ENCODE assay signal across 17 mouse cellular contexts in genomic region chr17:27488173-27488823, GRCm38 (mm10). TPM values are rescaled to one million over a fixed set of nuclear protein-coding genes. Genes with fewer than 3 reads are reported as not detected.
A peak's percentile ranks its signal among the peaks of the same experiment; 100 is the strongest.
DNase-seq lines count a peak whose midpoint lies in the region; ATAC-seq lines count a peak whose summit lies in the region.
"Had no signal": no experiment of that assay in that cellular context is flagged by ENCODE, and none has a peak within 500 bp of the region (broad histone marks: within the 10 kb centered on the region; RNA-seq: fewer than 3 reads in every experiment).

No protein-coding gene starts in this region.

- H3K4me2 ChIP-seq in midbrain, embryonic 11.5 days, result no peak overlapping the region
- H3K4me2 ChIP-seq: lung, embryonic 15.5 days; stomach, embryonic 15.5 days had no signal

- H3K9ac ChIP-seq in midbrain, embryonic 11.5 days (ENCODE audit: low read length), result peak overlapping the region; percentile 5; the same call in 1 of the 2 replicates
- H3K9ac ChIP-seq: lung, embryonic 15.5 days; stomach, embryonic 15.5 days had no signal

- H3K36me3 ChIP-seq in midbrain, embryonic 11.5 days (ENCODE audit: control insufficient read depth, insufficient read depth, low read length), result no peaks in the 10 kb centered on the region
- H3K36me3 ChIP-seq: lung, embryonic 15.5 days; stomach, embryonic 15.5 days had no signal

- no peak overlapping the region for H3K27ac ChIP-seq in midbrain, embryonic 11.5 days (ENCODE audit: low read depth, low read length)
- H3K27ac ChIP-seq: lung, embryonic 15.5 days; stomach, embryonic 15.5 days had no signal

- WGBS in midbrain, embryonic 11.5 days, result 79% methylated on average over 16 of the region's 16 CpGs

- intact Hi-C loops in heart, postnatal 36 days (cut with DNase I), result no loop called here

- DNase-seq in cerebellum, postnatal 10 days, result peak; percentile 56 to 63
- no peak for DNase-seq in cerebellum, adult 11 months
- DNase-seq in layer of hippocampus, adult 9-10 months (ENCODE audit: low spot score), result peak; percentile 6
- no peak for DNase-seq in layer of hippocampus, adult 8-10 months (ENCODE audit: low spot score in 2 of 2)
- peak; percentile 69 for DNase-seq in brain, adult 2 months (ENCODE audit: low read depth, low spot score)
- DNase-seq in midbrain, embryonic 11.5 days (ENCODE audit: low spot score, missing footprints), result no peak
- no peak for DNase-seq in heart, postnatal 36 days
- no peak for DNase-seq in kidney, adult 18-20 months
- DNase-seq: adrenal gland, adult 2 months; heart, adult 11 months; kidney, postnatal 14 days; thymus, postnatal 25 days had no signal

- H3K4me1 ChIP-seq in midbrain, embryonic 11.5 days (ENCODE audit: control insufficient read depth, insufficient read depth, low read length), result peaks cover 4% of the 10 kb centered on the region; the same call in 1 of the 2 replicates
- H3K4me1 ChIP-seq: lung, embryonic 15.5 days had no signal

- H3K4me3 ChIP-seq in midbrain, embryonic 11.5 days (ENCODE audit: low read depth, low read length), result no peak overlapping the region
- H3K4me3 ChIP-seq: lung, embryonic 15.5 days; stomach, embryonic 15.5 days had no signal

- no peaks in the 10 kb centered on the region for H3K9me3 ChIP-seq in midbrain, embryonic 11.5 days (ENCODE audit: control insufficient read depth, low read length)
- H3K9me3 ChIP-seq: lung, embryonic 15.5 days; stomach, embryonic 15.5 days had no signal

- no peak for ATAC-seq in midbrain, embryonic 11.5 days (ENCODE audit: low FRiP score)
- ATAC-seq: intestine, embryonic 16.5 days had no signal

- H3K27me3 ChIP-seq in midbrain, embryonic 11.5 days (ENCODE audit: control insufficient read depth, insufficient read depth, low read length), result no peaks in the 10 kb centered on the region
- H3K27me3 ChIP-seq: lung, embryonic 15.5 days; stomach, embryonic 15.5 days had no signal

RNA-seq across cellular contexts. Expression of gene Grm4, which starts 32.9 kb away (rescaled TPM):
- 10 to 100 TPM in 3 of 4 experiments, 1 to 10 TPM in 1; 9.9 to 13.0 (median 12.6) TPM for total RNA-seq in layer of hippocampus, adult 8-10 months (2022)
- polyA plus RNA-seq in midbrain, embryonic 11.5 days (2014; fragmentation: Nextera tagmentation; extraction: Ambion mirVana), result 3.5 and 3.6 TPM in 2 replicates
- total RNA-seq in heart, postnatal 36 days (2021), result under 1 TPM; 0.11 to 0.14 TPM
- total RNA-seq: liver, adult 2 months; megakaryocyte-erythroid progenitor cell, adult 5-6 weeks had no signal
- polyA plus RNA-seq: liver, adult 2 months had no signal

Comparison
In these comparisons a context has a peak if more than half of its experiments do, and no peak if none do; other contexts are left out.
1. DNase-seq: peak in cerebellum, postnatal 10 days (2 of 2), layer of hippocampus, adult 9-10 months (single experiment) and brain, adult 2 months (single experiment); none in cerebellum, adult 11 months (single experiment), layer of hippocampus, adult 8-10 months (0 of 2), midbrain, embryonic 11.5 days (single experiment), heart, postnatal 36 days (0 of 2) and kidney, adult 18-20 months (single experiment).
2. RNA of gene Grm4, which starts 32.9 kb away (total RNA-seq): 9.9 to 13.0 TPM in layer of hippocampus, adult 8-10 months; 0.11 to 0.14 TPM in heart, postnatal 36 days; every median in the first group is over 4 times any median in the second.